Mouse (Mus musculus): ENCODE data around the gene Psmb5. TPM values are rescaled to one million over a fixed set of nuclear protein-coding genes. Genes with fewer than 3 reads are reported as not detected.

Gene Psmb5
- total RNA-seq, 2 experiments from 2014 or later = 226 to 247 TPM

- peak; percentile 78 for DNase-seq
Observed at GRCm38 (mm10) chr14:54592319-54592934, 25.4 kb downstream of the Psmb5 start.

- no peak for DNase-seq
Observed at GRCm38 (mm10) chr14:54591056-54591455, 26.8 kb downstream of the Psmb5 start.

- peak; percentile 84 for DNase-seq
Observed at GRCm38 (mm10) chr14:54583681-54584338, 34.0 kb downstream of the Psmb5 start.

DNA sequence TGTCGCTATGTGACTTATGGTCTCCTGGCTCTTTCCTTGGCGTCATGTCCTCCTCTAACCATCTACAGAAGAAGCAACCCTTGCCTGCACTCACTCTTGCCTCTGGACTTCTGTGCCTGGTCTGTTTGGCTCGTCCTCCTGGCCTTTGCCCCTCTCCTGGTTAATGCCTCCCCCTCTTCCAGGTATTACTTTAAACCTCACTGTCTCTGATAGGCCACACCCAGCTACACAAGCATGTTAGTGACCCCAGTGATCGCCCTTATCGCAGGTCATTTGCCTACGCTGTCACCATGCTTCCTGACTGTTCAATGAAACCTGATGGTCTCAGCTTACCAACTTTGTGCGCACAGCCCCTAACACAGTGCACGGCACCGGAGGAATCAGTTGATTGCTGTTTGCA lies 35.3 kb downstream of the Psmb5 start:
- no peak for DNase-seq

DNA sequence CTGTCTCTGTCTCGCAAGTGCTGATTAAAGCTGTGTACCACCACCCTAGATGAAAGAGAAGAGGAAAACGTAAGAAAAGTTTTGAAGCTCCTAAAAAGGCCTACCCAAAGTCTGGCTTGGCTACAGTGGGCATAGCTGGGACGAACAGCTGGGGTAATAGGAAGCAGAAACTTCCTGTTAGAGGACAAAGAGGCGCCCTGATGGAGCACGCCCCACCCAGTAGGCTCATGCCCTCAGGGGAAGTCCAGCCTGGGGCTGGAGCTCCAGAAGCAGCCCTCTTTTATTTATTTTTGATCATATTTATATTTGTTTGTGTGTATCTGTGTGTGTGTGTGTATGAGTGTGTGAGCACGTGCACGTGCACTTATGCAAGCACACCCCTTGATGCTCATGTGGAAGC lies 38.2 kb downstream of the Psmb5 start:
- no peak for DNase-seq

DNA sequence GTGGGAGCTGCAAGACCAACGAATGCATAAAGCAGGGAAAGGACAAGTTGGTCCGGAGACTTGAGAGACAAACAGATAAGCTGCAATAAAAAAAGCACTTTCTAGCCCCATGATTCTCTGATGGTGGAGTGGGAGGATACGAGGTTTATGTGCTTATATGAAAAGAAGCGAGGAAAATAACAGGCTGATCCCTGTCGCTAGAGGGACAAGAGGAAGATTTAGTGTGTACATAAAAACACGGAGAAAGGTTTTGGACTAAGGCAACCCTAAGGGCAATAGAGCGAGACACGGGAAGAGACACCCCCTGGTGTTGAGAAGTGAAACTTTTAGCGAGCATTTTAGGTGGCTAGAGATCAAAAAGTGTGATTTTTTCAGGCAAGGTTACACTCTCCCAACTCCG lies 39.8 kb downstream of the Psmb5 start:
- peak; percentile 47 for DNase-seq

GRCm38 (mm10) chr14:54577089-54577982 lies 40.5 kb downstream of the Psmb5 start, which contains the start of gene Ajuba:
Ajuba (minus strand) TSS chr14:54577558.
- DNase-seq = peak; percentile 93

GRCm38 (mm10) chr14:54576241-54577088 lies 41.4 kb downstream of the Psmb5 start:
- peak; percentile 56 for DNase-seq

DNA sequence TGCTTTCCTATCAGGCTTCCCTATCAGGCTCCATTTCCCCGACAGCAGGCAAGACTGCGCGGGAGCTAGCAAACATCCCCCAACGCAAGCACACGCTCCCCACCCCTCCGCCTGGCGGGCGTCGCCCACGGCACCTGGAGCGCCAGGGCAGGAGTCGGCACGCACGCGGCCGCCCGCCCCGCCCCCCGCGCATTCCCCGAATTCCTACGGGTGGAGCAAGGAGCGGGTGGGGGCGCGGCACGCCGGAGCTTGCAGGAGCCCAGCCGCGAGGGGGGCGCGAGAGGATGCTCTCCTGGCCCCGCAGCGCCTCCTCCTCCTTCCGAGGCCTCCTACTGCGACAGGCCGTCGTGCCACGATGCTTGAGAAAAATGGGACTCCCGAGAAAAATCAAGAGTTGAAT lies 42.2 kb downstream of the Psmb5 start:
- DNase-seq = peak; percentile 81

DNA sequence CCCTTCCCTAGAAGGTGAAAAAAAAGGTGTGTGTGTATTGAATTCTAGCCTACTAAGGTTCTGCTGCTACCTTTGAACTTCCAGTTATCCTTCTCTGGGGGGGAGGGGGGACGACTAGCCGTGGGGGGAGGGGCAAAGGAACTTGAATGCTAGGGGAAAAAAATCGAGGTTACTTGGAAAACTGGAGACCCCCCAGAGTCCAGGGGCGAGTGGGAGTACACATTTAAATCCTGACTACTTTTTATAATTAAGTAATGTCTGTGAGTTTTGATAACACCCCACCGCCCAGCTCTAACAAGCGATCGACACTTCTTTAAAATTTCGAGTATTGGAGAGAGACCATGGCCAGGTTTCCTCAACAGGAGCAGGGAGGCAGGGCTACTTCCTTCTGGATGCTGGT lies 42.8 kb downstream of the Psmb5 start:
- no peak for DNase-seq

- DNase-seq = peak; percentile 31
Observed at GRCm38 (mm10) chr14:54574253-54574652, 43.6 kb downstream of the Psmb5 start.

DNA sequence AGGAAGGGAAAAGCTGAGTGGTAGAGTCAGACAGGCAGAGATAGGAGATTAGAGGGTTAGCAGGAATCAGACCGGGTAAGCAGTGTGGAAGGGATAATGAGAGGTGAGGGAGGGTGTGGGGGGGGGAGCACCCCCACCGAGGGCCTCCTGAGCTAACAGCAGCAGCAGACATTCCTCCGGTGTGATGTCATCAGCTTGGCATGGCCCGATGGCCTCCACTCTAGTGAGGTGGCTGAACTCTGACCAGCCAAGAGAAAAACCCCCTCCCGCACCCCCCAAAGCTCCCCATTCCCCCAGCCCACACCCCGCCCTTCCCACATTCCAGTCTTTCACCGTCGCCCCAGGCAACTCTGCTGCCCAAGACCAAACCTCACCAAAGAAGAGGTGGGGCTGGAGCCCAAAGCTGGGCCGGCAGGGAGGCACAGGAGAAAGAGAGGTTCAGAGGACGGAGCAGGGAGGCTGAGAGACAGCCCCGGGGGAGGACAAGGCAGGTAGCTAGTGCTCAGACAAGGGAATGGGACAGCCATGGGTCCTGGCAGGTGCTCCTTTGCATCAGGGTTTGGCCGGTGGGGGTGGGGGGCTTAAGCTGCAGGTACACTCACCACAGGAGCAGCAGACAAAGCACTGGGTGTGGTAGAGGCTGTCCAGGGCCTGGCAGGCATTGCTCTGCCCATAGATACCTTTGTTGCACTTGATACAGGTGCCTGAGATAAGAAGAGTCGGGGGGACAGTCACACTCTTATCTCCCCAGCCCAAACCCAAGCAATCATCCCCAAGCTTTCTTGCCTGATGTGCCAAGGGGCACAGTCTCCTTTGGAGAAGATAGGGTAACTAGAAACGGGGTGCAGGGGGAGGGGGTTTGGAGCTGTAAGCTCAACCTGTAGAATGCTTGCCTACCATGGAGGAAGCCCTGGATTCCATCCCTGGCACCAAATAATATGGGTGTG lies 44.8 kb downstream of the Psmb5 start:
- peak; percentile 65 for DNase-seq

GRCm38 (mm10) chr14:54572122-54572521 lies 45.7 kb downstream of the Psmb5 start:
- DNase-seq = no peak

DNA sequence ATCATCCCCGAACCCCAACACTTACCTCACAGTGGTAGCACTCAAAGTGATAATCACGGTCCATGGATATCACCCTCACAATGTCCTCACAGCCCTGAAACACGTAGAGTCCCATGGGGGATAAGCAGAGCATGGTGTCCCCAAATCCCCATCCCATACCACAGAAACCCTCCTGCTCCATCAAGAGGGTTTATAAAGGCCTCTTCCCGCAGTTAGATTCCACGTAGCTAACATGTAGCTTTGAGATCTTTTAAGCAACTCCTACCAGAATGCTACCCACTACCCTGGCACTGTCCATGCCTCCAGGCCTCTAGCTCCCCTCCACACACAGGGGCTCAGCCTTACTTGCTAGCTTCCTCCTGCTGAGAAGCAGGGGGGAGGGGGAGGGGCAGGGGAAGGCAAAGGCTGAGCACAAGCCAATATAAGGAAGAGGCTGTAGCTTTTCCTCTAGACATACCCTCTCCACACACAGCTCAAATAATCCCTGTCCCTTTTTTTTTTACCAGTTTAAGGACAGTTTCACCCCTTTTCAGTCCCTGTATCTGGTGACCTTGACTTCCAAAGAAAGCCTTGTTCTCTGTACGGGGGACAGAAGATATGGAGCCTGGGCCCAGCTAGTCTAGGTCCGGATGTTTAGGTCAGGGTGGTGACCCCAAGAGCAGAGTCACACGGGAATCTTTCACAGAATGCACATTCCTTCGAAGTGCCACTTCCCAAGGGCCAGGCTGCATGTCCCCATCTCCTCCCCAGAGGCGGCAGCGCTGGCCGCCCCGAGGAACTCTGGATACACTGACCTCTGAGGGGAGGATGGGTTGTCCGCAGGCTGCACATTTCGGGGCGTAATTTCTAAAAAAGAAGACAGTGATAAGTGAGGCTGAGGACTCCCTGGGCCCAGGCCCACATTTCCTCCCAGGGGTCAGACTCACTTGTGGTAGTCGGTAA lies 48.1 kb downstream of the Psmb5 start:
- DNase-seq = peak; percentile 29

DNA sequence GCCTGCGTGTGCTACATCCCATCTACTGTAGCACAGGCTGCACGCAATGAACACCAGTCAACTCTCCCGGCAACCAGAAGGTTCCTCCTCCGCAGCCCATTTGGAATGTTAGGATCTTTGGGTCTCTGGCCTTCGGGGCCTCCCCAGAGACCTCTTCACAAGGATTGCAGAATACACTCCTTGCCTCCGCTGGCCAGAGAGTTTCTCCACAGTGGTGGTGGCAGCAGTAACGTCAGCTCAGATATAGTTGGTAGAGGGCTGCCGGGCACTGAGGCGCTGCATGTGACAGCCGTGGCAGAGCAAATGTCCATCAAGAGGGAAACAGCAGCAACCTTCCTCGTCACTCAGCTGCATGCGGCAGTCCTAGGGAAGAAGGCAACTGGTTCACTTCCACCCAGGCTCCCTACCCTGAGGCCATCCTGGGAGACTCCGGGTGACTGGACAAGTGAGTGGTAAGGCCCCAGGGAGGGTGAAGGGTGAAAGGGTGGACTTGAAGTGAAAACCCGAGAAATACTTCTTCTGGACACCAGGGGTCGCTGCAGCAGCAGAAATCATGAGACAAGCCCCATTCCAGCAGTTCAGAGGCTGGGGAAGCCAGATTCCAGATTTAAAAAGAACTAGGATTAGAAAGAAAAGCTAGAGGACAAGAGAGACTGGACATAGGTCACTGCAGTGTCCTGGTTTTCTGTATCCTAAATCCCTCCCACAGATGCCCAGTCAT lies 49.0 kb downstream of the Psmb5 start:
- peak; percentile 85 for DNase-seq

All from adrenal gland, postnatal 10 days (tissue).